Mouse (Mus musculus) embryo, embryonic 9.5 days (tissue): ENCODE data around the gene Tubb4b.

Experiments used
- DNase-seq: peaks from one replicate; pipeline ENCODE4 v3.0.0-alpha.2; 2017; ENCODE audit errors: extremely low spot score

The Tubb4b gene

GRCm38 (mm10) chr2:25244144-25244543 lies 19.6 kb upstream of the Tubb4b start:
- DNase-seq, result no peak

GRCm38 (mm10) chr2:25243342-25243741 lies 18.8 kb upstream of the Tubb4b start:
- DNase-seq, result no peak

DNA sequence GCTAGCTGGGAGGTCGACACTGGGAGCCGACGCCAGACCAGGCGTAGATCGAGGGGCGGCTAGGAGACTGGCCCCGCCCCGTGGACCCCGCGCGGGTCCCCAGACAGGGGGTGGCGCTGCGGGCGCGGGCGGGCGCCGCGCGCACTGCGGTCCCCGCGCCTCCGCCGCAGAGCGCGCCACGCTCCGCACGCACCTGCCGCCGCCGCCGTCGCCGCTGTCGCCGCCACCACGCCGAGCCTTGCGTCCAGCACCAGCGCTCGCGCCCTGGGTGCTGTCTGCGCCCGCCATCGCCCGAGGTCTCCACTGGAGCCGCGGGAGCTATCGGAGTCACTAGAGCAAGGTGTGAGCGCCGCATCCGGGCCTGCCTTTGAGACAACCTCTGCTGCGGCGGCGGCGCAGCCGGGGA lies 17.6 kb upstream of the Tubb4b start, which contains the start of the genes Rnf208 and Cysrt1:
Gene Rnf208, plus strand, starts transcription at position 155 of the 406 bp plus-strand sequence.
Gene Cysrt1, minus strand, starts transcription at position 352 of the 406 bp plus-strand sequence.
- no peak for DNase-seq

GRCm38 (mm10) chr2:25241438-25241775 lies 16.9 kb upstream of the Tubb4b start:
- DNase-seq, result no peak

GRCm38 (mm10) chr2:25240723-25241437 lies 16.4 kb upstream of the Tubb4b start:
- DNase-seq, result peak; percentile 75

DNA sequence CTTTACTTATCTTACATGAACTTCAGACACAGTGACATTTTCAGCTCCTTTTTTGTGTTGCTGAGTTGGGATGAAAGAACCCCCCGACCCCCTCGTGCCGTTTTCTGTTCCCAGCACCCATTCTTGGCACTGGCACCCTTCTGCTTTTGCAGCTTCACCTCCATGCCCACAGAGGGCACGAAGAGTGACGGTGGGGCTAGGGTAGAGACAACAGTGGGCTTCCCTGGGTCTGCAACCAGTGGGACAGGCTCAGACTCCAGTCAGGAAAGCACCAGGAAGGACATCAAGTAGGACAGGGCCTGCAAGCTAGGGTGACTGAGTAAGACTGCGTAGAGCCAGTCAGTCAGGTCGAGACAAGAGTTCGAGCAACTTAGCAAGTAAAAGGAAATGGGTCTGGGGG lies 15.8 kb upstream of the Tubb4b start:
- DNase-seq, result no peak

DNA sequence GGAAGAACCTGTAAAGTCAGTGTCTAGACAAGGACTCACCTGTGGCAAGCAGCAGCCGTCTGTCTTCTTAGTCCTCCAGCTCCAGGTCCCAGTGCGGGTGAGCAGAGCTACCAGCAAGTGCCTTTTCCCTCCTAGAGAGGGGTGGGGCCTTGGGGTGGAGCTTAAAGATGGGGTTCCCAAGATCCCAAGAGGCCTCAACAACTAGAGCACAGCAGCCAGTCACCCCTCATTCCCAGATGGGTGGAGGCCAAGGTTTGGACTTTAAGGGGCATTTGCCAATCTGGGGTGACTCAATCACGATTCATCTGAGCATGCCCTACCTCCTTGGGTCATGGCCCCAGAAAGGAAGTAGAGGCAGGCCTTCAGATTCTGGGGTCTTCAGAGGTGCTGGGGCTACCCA lies 15.3 kb upstream of the Tubb4b start:
- no peak for DNase-seq

GRCm38 (mm10) chr2:25238106-25238505 lies 13.6 kb upstream of the Tubb4b start:
- no peak for DNase-seq

DNA sequence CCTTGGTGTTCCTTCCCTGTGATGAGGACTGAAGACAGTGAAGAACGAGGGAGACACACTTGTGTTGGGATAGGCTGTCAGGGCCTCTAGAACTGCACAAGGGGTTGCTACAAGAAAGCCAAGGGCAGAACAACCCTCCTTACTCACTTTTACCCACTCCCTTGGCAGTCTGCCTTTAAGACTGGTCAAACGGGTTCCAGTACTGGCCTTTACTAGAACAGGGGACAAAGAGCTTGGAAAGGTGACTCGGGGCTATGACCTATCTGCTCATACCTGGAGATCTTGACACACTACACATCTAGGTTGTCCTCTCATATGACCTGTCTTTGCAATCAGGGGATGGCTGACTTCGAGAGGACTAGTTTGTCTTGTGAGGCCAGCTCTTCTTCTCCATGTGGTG lies 13.0 kb upstream of the Tubb4b start:
- no peak for DNase-seq

DNA sequence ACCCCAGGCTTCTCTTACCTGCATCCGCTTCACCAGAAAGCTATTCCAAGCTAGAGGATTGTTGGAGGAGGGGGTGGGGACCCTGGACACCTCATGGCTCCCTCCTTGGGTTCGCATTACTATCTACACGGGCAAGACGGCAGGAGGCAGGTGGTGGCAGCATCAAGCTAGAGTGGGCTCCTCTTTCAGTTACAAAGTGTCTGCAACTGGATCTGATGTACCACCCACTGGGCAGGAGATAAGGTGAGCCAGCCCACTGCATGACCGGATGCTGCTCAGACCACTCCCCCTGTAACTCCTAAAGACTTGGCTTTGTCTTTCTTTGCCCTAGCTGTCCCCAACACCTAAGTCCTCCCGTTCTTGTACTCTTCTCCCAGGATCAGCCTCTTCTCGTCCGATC lies 12.1 kb upstream of the Tubb4b start, which contains the start of gene Rnf224:
Gene Rnf224, minus strand, starts transcription at position 174 of the 400 bp plus-strand sequence.
- DNase-seq, result no peak

DNA sequence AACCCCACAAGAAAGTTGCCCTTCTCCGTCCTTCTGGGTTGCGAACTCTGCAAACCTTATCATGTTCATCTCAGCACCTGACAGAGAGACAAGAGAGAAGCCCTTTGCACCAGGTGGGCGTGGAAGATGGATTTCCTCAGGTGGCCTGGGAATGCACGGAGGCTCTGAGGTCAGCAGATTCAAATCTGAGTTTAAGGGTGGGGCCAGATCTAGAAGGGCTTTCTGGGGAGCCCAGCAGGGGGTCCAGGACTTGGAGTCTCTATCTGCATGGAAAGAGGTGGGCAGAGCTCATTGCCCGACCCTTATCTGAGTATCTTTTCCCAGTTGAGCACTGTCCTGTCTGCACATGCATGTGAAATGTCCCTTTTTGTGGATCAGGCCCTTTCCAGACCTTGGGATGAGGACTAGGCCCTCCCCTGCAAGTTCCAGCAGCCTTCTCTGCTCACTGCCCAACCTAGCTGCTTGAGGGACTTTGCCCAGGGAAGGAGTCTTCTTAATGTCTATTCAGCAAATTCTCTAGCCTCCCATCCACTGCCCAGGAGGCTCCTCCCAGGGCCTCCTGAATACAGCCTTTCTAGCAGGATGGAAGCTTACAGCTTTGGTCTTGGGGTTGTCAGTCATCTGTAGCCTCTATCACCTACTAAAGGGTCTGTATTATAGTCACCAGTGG lies 10.2 kb upstream of the Tubb4b start:
- DNase-seq, result no peak

- no peak for DNase-seq
These were observed 9.5 kb upstream of the Tubb4b start, which contains the start of gene Slc34a3 for GRCm38 (mm10) chr2:25234050-25234449. Gene Slc34a3 (minus strand): TSS chr2:25234364.

DNA sequence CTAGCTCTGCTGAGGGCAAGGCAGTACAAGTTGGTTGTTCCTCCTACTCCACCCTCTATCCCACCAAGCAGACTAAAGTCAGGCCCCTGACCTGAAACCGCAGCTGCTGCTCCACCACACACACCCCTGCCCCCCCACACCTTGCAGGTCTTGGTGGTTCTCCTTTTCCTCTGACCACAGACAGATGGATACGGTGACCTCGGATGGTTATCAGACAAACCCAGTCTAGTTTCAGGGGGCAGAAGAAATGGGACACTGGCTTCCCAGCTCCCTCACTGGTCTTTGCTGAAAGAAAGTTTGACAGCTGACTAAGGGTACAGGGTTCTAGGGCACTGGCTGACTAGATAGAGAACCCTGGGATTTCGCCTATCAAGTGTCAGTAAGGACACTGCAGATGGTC lies 8.9 kb upstream of the Tubb4b start:
- DNase-seq, result no peak

- DNase-seq, result no peak
These were observed 6.5 kb upstream of the Tubb4b start for GRCm38 (mm10) chr2:25231038-25231437.

- no peak for DNase-seq
These were observed 6.1 kb upstream of the Tubb4b start for GRCm38 (mm10) chr2:25230581-25230980.

GRCm38 (mm10) chr2:25229582-25229981 lies 5.1 kb upstream of the Tubb4b start:
- no peak for DNase-seq

DNA sequence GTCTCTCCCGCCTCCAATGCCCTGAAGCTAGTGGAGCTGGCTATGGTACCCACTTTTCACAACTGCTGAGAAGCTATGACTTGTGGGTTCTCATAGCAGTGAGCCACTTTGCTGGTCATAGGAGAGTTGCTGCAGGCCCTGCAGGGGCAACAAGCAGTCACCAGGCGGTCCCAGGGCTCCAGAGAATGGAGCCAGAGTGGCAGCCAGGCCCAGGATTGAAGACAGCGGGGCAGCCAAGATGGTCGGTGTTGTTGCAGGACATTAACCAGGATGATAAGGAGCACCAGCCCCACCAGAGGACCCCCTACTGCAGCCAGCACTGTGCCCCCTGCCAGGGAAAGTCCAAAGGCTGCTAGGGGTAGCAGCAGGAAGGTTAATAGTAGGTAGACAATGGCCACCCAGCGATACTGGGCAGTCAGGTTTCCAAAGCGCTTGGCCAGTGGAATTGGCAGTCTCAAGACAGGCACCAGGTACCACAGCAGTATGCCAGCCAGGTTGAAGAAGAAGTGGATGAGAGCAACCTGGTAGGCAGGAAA lies 4.6 kb upstream of the Tubb4b start:
- no peak for DNase-seq

GRCm38 (mm10) chr2:25228431-25228889 lies 4.0 kb upstream of the Tubb4b start:
- peak; percentile 86 for DNase-seq

GRCm38 (mm10) chr2:25227406-25227805 lies 2.9 kb upstream of the Tubb4b start:
- DNase-seq, result no peak

DNA sequence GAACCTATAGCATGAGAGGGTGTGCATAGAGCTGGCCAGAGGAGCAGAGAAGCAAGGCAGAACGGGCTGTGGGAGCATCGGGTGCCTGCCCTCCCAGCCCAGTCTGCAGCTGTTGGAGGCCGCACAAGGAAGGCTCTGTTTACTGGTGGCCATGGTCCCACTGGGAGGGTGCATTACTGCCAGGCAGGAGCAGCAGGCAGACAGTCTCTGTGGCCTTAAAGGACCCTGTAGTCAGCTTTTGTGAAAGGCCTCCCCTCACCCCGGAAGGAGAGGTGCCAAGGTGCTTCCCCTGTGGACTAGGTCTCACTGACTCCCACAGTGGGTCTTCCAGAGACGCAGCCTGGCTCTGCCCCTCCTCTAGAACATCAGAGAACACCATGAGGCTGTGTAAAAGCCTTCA lies 2.4 kb upstream of the Tubb4b start:
- DNase-seq, result no peak

DNA sequence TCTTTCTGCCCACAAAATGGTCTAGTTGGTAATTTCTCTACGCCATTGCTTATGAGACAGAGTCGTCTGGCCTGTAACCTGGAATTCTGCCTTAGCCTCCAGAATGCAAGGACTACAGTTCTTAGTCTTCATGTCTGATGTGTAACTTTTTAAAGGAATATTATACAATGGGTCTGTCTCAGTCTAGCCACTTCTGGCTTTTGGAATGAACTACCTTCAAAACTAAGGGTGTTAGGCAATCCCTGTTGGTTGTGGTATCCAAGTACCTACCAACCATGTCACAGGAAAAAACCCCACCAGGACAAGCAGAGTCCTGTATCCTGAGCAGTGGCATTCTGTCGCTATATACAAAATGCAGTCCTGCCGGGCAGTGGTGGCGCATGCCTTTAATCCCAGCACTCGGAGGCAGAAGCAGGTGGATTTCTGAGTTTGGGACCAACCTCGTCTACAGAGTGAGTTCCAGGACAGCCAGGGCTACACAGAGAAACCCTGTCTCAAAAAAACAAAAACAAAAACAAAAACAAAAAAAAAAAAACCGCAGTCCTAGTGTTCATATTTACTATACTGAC lies 1.4 kb upstream of the Tubb4b start:
- no peak for DNase-seq
